Mouse (Mus musculus): Measurements from ENCODE around the gene Akr1c21. TPM values are rescaled to one million over a fixed set of nuclear protein-coding genes. Genes with fewer than 3 reads are reported as not detected.
"Not testable (repeated sequence)": the region's sequence is repeated elsewhere in the genome, so short reads cannot be mapped to it uniquely, and the experiment has no call there.

Akr1c21 gene
- not detected for total RNA-seq (2021)
- long read RNA-seq, experiment 1 = 0 reads
- long read RNA-seq, experiment 2 = 0 reads

DNA sequence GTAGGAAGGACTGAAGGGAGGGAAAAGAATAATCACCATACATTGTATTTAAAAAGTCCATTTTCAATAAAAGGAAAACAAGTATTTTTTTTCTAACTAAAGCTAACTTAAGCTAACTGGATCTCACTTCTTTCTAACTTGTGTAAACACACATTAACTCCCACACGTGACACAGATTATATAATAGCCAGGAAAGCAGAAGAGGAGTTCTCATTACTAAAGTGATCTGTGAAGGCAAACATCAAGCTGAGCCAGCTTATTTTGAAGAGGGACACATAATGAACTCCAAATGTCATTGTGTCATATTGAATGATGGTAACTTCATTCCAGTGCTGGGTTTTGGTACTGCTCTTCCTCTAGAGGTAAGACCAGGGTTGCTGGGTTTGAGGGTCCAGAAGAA is at the start of gene Akr1c21:
Gene Akr1c21, plus strand, starts transcription at position 205 of the 400 bp plus-strand sequence.
- no peak for DNase-seq
- TF ChIP-seq CTCF (IDR thresholded peaks at IDR 0.05) = no peak
- Histone ChIP-seq H3K27ac (no peak within 1 kb of the TSS), H3K4me3 (no peak within 1 kb of the TSS)
- intact Hi-C loops (cut with DNase I) = no loop called here

DNA sequence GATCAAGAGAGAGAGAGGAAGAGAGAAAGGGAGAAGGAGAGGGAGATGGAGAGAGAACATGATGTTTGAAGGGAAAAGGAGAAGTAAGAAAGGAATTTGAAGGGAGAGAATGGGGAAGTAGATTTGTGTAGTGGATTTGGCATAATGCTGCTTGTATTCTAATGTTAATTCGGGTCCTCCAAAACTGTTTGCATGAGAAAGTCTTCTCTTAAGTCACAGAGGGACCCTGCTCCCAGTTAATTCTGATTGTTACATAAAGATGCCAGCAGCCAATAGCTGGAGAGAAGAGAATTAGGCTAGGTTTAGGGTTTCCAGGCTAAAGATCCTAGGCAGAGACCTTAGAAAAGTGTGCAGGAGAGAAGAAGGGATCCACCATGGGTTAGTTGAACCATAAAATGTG is 14.7 kb upstream of the Akr1c21 start:
- Histone ChIP-seq H3K27ac (no peak overlapping the region), H3K4me3 (no peak overlapping the region)
- intact Hi-C loops (cut with DNase I) = no loop called here
- TF ChIP-seq CTCF (IDR thresholded peaks at IDR 0.05) = no peak
- no peak for DNase-seq

DNA sequence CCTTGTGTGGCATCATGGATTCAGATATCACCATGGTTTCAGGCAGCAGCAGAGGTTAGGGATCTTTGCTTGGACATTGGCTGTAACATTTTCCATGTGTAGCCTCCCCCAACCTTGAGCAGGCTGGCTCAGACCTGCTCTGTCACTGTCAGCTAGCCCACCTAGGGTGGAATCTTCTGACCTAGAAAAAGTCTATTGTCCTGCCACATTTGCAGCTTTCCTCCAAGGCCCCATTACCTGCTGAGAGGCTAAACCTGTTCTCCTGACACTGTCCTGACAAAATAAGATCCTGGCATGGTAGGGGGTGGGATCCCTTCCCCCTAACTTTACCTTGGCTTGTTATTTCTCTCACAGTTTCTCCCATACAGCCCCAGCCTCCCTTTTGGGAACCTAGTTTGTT is 13.4 kb upstream of the Akr1c21 start:
- intact Hi-C loops (cut with DNase I) = no loop called here
- TF ChIP-seq CTCF (IDR thresholded peaks at IDR 0.05) = no peak
- no peak for DNase-seq
- H3K27ac ChIP-seq = no peak overlapping the region
- no peak overlapping the region for H3K4me3 ChIP-seq

DNA sequence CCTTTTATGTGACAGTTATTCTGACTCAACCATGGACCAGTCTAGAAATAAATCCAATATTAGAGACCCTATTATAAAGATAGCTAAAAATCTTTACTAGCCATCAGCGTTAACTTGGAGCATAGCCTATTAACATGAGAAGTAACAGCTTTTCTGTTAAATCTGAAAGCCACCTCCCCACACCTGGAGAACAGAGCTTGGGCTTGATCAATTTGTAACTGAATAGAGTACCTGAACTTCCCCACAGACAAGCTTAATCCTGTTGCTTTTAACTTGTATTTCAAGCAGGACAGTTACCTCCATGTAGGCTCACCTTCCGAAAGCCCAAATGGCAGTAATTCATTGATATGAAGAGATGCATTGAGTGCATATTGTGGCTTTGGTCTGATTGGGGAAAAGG is 7.9 kb upstream of the Akr1c21 start:
- no peak for DNase-seq
- Histone ChIP-seq H3K27ac (no peak overlapping the region), H3K4me3 (no peak overlapping the region)
- intact Hi-C loops (cut with DNase I) = no loop called here
- no peak for TF ChIP-seq CTCF (IDR thresholded peaks at IDR 0.05)

DNA sequence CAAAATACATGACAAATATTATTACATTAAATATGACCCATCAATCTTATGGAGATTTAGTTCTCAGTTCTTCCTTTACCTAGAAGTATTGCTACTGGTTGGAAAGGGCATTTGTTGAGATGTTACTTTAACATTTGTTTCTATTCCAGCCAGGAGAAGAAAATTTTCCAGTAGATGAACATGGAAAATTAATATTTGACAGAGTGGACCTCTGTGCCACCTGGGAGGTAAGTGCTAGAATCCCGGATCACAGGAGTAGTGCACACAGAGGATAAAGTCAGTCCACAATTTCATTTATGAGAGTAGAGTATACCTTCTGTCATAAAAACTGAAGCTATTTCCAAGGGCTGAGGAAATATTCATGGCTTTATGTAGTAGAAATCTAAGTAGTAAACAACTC is 3.0 kb downstream of the Akr1c21 start:
- TF ChIP-seq CTCF (IDR thresholded peaks at IDR 0.05) = no peak
- DNase-seq = no peak
- intact Hi-C loops (cut with DNase I) = no loop called here
- H3K27ac ChIP-seq = no peak overlapping the region
- no peak overlapping the region for H3K4me3 ChIP-seq

DNA sequence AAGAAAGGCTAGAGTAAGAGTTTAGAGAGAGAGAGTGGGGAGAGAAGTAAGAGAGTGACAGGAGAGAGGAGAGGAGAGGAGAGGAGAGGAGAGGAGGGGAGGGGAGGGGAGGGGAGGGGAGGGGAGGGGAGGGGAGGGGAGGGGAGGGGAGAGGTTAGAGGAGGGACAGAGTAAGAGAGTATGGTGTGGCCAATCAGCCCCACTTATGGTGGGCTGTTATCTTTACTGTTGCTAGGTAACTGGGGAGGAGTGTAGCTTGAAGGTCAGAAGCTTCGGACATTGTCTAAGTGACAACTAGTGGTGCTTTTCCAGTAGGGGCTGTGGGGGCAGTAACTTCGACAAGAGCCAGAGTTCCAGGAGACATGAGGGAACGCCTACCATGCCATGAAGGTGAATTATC is 29.6 kb downstream of the Akr1c21 start:
- DNase-seq; H3K4me3 ChIP-seq; intact Hi-C loops (cut with DNase I); H3K27ac ChIP-seq: not testable (repeated sequence)

DNA sequence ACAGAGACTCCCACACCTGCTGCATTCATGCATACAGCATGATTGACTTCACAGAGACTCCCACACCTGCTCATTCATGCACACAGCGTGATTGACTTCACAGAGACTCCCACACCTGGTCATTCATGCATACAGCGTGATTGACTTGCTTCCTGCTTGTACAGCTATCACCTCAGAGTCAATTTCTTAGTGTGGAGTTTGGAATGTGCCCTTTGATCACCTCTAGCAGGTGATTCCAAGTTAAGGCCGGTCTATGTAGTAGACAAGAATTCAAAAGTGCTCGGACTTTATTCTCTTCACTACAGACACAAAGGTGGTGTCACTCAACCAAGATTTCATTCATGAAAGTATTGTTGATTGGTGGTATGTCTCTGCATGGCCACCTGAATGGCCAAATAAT is 32.9 kb downstream of the Akr1c21 start:
- Histone ChIP-seq H3K27ac (no peak overlapping the region), H3K4me3 (no peak overlapping the region)
- no peak for DNase-seq
- intact Hi-C loops (cut with DNase I) = no loop called here
- no peak for TF ChIP-seq CTCF (IDR thresholded peaks at IDR 0.05)

DNA sequence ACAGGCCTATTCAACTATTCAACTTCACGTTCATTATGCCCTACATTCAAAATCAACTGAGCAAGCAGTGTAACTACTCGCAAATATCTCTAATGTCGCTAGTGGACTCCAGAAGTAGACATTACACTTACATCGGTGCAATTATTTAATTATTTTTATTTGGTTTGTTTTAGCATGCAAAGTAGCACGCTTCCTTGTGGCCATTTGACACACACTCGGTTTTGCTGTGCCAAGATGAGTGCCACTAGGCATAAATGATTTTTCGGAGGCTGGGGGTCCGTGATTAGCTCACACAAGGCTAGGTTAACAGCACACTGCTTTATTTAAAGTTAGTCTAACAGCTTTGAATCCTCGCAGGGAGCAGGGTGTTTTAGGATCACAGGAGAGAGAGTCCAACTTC is 34.7 kb downstream of the Akr1c21 start:
- Histone ChIP-seq H3K27ac (peak overlapping the region; percentile 89), H3K4me3 (peak overlapping the region; percentile 81)
- TF ChIP-seq CTCF (IDR thresholded peaks at IDR 0.05) = no peak
- DNase-seq = no peak
- intact Hi-C loops (cut with DNase I) = no loop called here

DNA sequence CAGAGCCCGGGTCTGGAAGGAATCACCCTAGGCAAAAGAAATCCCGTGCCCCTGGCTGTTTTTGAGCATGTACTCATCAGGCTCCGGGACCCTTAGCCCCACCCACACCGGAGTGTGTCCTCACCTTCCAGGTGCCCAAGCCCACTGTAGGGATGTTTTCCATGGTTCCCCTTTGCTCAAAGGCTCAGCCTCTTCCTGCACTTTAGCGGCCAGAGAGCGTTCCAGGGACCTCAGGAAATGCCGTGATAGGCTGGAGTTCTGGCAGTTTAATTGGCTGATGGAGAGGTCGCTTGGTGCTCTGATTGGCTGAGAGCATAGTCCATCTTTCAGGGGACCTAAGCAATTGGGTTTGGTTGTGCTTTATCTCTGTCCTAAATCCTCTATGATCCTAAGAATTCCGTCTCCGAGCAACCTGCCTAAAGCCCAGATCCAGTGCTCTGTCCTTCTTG is 35.1 kb downstream of the Akr1c21 start, which contains the start of gene Akr1e1:
Gene Akr1e1, minus strand, starts transcription at position 214 of the 449 bp plus-strand sequence.
- DNase-seq = peak; percentile 90
- H3K27ac ChIP-seq = peak within 1 kb of the TSS; percentile 89
- intact Hi-C loops (cut with DNase I) = no loop called here
- peak within 1 kb of the TSS; percentile 81 for H3K4me3 ChIP-seq
- no peak for TF ChIP-seq CTCF (IDR thresholded peaks at IDR 0.05)

DNA sequence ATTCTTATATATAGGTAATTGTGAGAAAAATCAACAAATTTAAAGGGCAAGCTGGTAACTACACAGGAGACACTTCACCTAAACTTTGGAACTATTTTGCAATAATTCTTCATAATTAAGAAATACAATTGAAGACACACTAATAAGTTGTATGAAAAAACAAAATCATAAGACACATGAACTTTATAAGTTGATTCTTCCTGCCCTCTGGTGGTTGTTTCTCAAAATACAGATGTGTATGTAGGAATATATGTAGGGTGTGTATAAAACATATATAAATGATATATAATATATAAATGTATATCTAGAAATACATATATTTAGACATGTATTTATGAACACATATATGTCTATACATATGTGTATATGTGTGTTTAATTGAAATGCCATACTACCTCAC is 37.0 kb downstream of the Akr1c21 start:
- intact Hi-C loops (cut with DNase I) = loop anchor here (5.0 kb wide), 1 partner anchor 499 kb away; no protein-coding TSS in a partner anchor
- TF ChIP-seq CTCF (IDR thresholded peaks at IDR 0.05) = peak; percentile 51
- Histone ChIP-seq H3K27ac (no peak overlapping the region), H3K4me3 (no peak overlapping the region)
- DNase-seq = no peak

Other genes starting within 250 kb of the Akr1c21 start
- not detected for gene Akr1c6, start 139.8 kb upstream of the Akr1c21 start, total RNA-seq (2021)
- not detected for gene Akr1c20, start 50.7 kb upstream of the Akr1c21 start, total RNA-seq (2021)
- 10 to 100 TPM in 1 of 2 experiments, 1 to 10 TPM in 1; 9.7 to 14.5 TPM for gene Akr1e1, start 35.1 kb downstream of the Akr1c21 start, total RNA-seq (2021)